Mouse (Mus musculus) retina, adult 2 months (tissue): ENCODE data around the gene Lsm11.
A peak's percentile ranks its signal among the peaks of the same experiment; 100 is the strongest.
"Not testable (repeated sequence)": the region's sequence is repeated elsewhere in the genome, so short reads cannot be mapped to it uniquely, and the experiment has no call there.

ENCODE experiments used
- DNase-seq: peaks from one replicate; pipeline ENCODE4 v3.0.0-alpha.2; 2012; ENCODE audit warnings: low read depth, low spot score

Lsm11 gene

DNA sequence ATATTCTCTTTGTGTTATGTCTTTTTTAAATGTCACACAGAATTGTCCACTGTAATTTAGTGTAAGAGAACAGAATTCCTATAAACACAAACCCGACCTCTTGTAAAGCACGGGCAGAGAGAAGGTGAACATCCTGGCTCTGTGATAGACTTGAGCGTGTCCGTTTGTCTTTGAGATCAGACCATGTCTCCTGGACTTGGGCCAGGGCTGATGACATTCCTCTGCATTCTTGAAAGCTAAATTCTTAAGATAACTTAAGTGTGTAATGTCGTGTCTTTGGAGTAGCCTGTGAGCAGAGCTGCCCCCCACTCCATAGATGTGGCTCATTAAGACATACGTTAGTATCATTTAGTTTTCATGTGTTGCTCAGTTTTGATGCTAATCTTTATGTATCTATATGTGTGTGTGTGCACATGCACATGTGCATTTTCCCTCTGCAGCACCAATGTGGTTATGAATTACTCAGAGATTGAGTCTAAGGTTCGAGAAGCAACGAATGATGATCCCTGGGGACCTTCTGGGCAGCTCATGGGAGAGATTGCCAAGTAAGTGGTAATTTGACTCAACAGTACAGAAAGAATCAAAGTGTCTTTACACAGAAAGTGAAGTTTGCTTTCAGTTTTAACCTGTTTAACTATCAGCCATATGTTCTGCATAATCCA, 61.3 kb downstream of the Lsm11 start:
- DNase-seq, result no peak

DNA sequence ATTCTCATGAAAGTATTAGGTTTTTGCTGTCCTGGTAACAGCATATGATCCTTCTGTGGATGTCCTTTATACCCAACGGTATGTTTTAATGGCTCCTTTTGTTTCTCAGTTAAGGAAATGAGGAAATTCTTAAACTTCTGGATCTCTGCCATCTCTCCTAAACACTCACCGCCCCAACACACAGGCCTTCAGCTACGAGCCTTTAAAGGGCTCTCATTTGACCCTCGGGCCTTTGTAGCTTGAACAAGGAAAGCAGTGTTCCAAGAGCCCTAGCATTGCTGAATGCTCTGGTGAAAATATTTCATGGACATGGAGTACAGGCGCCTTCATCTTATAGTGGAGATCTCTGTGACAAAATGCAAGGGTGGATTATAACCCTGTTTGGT, 63.1 kb downstream of the Lsm11 start:
- DNase-seq, result no peak

DNA sequence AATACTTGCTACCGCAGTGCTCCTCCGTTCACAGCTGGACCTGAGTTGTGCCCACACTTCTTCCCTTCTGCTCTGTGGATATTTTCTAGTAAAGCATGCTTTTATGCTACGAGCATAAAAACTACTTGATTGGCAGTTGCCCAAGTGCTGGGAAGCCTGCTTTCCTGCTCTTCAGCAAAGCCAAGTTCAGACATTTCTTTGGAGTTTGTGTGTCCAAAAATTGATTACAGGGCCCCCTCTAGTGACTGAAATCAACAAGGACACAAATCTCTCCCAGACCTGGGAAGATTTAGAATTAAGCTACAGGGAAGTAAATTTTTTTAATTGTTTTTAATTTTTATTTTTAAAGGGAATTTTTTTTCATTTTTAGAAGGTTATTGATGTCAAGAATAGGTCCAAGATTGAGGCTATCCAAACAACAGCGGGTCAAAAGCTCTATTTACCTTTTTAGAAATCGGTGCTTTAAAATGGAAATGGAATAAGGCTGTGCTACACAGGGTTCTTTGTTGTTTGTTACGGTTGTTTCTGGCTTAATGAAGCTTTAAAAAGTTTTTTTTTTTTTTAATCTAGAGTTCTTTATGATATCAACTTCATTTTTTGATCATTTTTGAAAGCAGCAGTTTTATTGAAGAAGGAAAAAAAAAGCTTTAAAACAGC, 63.6 kb downstream of the Lsm11 start:
- DNase-seq, result peak; percentile 15

DNA sequence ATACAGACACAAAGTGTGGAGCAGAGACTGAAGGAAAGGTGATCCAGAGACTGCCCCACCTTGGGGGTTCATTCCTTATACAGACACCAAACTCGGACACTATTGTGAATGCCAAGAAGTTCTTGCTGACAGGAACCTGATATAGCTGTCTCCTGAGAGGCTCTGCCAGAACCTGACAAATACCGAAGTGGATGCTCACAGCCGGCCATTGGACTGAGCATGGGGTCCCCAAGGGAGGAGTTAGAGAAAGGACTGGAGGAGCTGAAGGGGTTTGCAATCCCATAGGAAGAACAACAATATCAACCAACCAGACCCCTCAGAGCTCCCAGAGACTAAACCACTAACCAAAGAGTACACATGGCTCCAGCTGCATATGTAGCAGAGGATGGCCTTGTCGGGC, 65.4 kb downstream of the Lsm11 start:
- DNase-seq, result not testable (repeated sequence)
